Mouse (Mus musculus): ENCODE data around the gene Aldh1a1.
"Not testable (repeated sequence)": the region's sequence is repeated elsewhere in the genome, so short reads cannot be mapped to it uniquely, and the experiment has no call there.

Aldh1a1 gene

DNA sequence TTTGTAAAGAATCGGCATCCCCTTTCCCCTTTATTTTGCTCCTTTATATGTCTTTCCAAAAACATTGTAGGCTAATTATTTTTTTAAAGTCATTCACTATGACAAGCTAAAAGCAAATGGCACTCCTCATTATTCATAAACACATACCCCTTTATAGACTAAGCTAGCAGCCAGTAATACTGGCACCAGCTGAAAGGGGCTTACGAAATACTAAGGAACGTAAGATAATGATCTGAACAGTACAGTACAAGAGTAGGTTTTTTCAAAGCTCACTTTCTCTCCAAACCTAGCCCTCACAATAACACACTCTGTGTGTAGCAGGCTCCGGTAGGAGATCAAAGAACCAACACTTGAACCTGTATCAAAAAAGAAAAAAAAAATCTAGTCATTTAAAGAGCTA lies 64.7 kb downstream of the Aldh1a1 start:
- no peak for DNase-seq

DNA sequence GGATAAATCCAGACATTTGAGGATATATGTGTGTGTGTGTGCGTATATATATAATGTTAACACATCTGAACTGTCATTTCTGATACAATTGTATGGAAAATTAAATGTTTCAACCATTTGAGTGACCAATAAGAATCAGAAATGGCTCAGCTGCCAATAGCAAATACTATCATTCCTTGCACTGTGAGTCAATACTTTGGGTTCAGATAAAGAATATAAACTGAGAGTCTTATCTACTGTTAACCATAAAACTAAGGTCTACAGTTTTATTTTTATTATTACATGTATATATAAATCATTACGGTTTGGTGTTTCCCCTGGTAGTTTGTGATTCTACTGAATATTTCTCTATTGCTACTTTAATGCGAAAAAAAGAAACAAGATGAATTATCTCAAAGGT lies 65.6 kb downstream of the Aldh1a1 start:
- no peak for DNase-seq

DNA sequence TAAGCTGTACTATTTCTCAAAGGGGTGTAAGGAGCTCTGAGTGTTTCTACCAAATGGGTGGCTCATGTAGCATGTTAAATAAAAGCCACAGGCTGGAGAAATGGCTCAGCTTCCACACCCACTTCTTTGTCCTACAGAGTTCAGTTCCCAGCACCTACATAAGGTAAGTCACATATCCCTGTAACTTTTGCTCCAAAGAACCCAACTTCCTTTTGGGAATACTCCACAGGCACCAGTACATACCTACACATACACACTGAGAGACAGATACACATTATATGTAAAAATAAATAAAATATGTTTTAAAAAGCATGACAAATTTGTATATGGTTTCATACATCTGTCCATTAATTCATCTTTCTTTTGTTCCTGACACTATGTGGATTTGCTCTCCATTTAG lies 66.0 kb downstream of the Aldh1a1 start:
- no peak for DNase-seq

DNA sequence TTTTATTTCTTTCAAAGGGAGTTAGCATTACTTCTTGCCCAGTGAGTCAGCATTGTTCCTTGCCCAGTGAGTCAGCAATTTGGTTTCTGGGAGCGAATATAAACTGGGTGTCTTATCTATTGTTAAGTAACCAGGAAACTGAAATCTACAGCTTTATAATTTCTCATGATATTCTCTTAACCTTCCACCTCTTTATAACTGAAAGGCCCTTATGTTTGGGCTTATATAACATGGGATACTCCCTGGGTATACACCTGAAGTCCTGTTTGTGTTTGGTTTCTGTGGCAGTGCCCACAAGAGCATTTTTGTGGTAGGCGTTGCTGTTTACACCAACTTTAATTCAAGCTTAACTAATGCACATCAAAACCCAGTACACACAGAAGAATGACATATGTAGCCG lies 66.4 kb downstream of the Aldh1a1 start:
- no peak for DNase-seq

DNA sequence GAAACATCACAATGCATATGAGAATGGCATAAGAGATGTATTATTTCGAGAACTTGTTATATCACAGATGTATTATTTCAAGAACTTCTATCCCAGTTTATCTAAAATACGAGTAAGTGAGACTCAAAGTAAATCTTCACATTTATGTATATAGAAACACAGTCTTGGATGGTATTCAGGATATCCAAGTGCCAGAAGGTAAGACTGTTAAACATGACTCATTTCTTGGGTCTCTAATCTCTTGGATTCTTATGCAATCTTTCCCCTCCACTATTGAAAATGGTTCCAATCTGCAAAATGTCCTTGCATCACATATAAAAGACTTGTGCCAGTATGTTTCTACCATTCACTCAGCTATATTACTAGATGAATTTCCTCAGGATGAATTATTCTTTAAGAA lies 67.4 kb downstream of the Aldh1a1 start:
- no peak for DNase-seq

DNA sequence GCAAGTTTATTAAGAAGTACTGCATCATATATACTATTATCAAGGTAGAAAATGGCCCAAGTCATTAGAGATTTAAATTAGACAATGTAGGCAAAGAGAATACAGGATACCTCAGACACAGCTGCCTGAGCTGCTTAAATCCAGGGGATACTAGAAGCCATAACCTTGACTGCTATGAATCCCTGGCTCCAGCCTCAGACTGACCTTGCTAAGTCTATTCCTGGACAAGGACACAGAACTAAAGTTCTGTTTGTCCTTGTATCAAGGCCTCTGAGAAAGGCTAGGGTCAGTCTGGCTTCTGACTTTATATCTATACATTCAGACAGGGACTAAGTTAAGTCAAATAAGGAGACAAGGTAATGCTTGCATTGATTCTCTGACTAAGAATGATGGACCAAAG lies 69.9 kb downstream of the Aldh1a1 start:
- no peak for DNase-seq

DNA sequence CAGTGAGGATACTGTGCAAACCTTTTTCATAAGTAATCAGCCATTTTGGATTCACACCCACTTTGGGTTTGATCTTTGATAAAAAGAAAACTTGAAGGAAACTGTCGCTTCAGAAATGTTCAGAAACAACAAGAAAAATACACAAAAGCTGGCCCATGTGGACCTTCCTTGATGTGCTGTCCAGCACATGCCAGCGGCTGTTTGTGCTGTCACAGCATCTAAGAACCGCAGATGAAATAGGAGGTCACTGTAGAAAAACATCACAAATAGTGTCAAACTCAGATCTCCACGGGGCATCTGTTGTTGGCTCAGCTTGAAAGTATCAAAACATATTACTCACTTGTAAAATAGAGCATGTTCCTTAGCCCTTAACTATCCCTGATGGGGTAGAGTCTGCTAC lies 73.8 kb downstream of the Aldh1a1 start:
- no peak for DNase-seq

DNA sequence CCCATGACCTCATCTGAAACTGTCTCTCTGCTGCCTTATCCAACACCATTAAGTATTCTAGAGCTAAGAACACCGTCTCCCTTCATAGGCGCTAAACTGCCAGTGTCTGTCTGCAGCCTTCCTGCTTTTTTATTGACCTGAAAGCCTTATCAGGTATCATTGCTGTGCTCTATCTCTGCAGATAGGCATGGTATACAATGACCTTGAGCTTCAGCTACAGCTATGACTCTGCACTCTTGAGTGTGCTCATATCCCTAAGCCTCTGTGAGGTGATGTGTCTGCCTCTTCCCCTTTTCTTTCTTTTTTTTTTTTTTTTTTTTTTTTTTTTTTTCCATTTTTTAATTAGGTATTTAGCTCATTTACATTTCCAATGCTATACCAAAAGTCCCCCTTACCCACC lies 74.5 kb downstream of the Aldh1a1 start:
- no peak for DNase-seq

DNA sequence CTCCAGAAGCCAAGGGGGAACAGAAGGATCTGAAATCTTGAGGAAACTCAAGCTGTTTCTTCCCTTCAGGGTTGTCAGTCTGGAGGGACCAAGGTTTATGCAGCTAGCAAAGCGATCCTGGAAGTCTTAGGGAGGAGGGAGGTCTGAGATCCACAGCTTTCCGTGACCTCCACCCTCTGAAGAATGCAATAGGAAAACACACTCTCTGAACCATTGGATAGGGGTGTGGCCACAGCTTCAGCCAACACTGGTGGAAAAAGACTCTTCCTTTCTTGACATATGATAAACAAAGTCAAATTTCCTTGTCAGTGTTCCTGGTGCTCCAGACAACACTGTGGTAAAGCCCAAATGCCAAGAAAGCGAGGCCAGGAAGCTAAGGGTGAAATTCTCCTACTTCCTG lies 84.5 kb downstream of the Aldh1a1 start:
- no peak for DNase-seq

DNA sequence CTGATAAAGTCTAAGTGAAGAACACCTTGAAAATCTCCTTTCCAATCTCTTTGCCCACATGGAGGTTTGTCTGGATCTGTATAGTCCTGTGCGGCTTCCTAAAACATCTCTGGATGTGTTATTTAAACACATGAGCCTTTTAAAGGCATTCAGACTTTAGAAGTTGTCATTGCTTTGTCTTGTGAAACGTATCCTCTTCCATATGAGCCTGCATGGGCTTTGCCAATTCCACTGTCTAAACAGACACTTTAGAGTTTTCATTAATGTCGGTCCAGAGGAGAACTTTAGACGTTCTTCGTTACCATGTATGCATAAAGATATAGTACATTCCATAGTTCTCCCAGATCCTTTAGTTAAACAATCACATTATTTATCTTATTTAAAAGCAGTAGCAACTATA lies 84.9 kb downstream of the Aldh1a1 start:
- no peak for DNase-seq

DNA sequence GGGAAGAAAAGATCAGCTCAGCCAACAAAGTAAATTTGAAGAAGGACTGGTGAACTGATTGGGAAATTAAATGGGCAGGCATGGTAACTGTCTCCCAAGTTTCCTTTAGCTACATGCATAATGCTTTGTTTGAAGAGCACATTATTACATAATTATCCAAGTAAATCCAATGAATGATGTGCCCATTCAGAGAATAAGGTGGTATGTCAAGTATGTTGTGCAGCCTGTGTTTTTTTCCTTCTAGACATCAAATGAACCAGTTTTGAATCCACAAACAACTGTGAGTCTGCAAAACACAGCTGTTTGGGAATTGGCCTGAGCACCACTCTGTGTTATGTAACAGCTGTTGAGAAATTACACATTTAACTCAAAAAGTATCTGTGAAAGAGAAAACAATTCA lies 107.4 kb downstream of the Aldh1a1 start:
- DNase-seq: no peak

DNA sequence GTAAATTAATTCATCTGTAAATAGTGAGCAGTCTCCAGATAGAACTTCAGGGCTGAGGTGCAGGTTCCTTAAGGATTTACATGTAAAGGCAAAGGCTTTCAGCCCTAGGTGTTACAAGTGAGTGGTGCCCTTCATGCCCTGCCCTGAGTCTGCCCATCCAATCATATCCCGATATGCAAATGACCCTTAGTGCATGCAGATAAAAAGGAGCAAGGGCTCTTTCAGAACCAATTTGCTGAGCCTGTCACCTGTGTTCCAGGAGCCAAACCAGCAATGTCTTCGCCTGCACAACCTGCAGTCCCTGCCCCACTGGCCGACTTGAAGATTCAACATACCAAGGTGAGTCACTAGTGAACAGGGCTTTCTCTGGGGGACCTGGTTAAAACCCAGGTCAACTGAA lies 109.2 kb downstream of the Aldh1a1 start:
- DNase-seq: no peak

DNA sequence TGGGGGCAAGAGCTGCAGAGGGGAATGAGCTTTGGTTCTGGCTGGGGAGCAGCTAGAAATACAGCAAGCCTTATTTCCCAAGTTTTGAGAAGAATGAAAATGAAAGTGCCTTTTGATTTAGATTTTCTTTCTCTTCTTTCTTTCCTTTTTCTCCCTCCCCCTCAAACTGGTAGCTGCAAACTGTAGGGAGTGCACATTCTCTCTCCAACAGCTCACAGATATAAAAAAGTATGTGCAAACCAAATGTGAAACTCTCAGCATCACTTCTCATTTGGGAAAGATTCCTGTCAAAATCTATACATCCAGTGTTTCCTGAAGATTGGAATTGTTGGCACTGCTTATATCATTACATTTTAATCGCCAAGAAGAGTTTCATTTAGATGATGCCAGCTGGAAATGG lies 110.7 kb downstream of the Aldh1a1 start:
- DNase-seq: no peak

DNA sequence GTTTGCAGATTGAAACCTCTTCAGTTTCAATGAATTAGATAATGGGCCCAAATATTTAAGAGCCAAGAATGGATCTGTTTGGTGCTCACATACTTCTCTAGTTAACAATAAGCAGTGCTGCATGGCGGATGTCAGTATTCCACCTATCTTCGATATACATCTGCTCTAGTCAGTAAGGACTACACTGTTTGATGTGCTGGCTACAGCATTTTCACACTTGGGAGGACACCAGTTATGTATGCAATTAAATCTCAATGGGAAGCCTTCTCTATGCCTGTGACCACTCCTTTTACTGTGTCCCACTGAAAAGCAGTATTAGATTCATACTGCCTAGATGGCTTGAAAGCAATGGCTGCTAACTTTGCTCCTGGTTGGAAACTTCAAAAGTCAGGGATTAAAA lies 111.4 kb downstream of the Aldh1a1 start:
- DNase-seq: no peak

DNA sequence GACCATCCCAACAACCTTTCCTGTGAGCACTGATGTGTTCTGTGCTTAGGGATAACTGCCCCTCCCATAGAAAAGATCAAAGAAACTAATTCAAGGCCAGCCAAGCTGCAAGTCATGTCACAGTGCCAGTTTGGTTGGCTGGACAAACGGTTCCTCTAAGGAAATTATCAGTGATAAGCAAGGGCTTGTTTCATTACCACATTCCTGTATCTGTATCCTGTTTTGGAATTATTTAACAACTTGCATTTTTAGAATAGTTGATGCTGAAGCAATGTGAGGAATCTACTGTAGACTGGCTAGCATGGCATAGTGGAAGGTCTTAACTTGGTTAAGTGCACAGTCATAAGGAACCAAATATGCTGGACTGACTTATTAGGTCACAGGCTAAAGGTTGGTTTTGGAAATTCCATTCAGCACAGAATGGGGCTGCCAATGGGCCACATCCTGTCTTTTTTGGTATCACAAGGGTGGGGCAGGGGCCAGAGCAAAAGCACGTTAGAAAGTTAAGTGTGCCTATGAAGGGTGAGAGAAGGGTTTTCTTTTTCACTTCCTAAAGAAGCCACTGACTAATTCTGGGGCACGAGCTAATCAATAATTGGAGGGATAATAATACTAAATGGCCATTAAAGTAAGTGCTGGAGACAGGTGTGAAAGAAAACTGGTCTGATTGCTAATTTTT lies 121.9 kb downstream of the Aldh1a1 start:
- no peak for DNase-seq

DNA sequence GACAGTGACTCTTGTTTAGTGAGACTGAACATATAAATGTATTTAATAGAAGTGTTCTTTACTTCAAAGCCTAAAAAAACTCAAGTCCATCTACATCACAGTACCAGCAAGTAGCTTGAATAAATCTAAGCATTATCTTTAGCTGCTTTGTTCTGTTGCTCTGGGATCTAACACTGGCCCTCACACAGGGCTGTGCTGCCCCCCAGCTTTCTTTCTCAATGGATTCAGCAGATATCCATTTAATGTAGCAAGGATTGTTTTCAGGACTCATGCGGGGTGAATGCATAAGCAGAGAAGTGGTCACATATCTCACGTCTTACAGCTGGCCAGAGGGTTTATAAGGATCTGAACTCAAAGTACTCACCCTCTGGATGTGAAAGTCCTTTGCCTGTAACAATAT lies 129.9 kb downstream of the Aldh1a1 start:
- DNase-seq: no peak

DNA sequence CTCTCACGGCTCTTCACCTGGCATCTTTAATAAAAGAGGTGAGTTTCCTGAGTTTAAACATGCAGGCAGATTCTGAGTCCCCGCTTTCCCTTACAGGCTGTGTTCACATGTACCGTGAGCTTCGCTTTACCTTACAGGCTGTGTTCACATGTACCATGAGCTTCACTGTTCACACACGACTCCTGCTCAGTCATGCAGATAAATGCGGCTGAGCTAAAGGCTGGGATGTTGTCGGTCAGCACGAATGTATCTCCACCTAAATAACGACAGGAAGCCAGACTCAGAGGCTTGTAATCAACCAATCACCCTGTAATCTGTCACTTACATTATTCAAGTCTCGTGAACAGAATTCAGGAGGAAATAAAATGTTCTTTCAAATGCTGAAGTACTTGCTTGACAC lies 130.9 kb downstream of the Aldh1a1 start:
- DNase-seq: no peak

DNA sequence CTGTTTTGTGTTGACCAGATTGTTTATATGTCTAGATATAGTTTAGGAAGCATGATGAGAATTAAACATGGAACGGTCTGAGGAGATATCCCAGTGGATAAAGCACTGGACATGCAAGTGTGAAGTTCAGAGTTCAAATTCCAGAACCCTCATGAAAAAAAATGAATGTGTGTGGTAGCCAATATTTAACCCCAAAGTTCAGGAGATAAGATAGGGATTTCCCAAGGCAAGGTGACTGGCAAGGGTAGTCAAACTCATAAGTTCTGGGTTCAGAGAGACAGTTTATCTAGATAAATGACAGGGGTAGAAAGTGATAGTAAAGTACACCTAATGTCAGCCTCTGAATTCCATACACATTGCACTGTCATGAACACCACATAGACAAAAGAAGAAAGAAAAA lies 138.5 kb downstream of the Aldh1a1 start:
- no peak for DNase-seq

DNA sequence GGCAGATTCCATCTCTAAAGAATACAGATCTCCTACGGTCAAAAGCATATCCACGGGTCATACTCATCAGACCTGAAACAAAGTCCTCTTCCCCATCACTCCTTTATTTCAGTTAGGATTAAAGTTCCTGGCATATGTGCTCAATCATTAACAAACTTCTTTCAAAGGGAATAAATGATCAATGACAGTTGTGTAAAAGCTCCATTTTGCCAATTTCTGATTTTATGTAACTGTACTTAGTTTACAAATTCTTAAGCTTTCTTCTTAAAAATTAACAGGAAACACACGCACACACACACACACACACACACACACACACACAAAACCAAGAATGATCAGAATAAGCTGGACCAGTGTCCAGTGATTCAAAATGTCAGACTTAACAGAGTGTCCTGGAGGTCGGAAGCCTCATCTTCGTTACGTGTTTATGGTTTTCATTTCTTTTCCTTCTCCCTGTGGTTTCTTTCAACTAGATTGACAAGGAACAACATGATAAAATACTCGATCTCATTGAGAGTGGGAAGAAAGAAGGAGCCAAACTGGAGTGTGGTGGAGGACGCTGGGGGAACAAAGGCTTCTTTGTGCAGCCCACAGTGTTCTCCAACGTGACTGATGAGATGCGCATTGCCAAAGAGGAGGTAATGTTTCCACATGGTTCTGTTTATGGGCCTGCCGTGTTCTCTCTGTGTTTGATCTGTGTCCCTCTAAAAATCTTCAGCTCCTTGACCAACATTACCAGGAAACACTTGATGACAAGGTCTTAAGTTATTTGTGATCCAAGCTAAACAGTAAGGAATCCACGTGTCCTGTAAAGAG lies 141.6 kb downstream of the Aldh1a1 start:
- DNase-seq: peak; percentile 0

DNA sequence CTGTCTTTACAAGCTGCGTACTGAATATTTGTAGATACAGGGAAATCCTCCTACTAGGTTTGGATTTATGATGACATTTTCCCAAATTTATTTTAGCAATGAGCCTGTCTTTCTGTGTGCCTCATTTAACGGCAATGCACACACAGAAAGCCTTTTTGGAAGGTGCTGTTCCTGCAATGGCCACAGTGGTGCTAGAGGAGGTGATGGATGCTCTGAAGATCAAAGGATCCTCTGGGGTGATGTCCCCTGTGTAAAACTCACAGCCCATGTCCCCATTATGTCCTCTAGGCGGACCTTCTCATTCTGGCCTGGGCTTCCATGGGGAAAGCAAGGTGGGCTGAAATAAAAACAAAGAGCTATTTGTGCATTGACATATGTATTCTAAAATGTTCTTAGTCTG lies 151.8 kb downstream of the Aldh1a1 start:
- DNase-seq: no peak

DNA sequence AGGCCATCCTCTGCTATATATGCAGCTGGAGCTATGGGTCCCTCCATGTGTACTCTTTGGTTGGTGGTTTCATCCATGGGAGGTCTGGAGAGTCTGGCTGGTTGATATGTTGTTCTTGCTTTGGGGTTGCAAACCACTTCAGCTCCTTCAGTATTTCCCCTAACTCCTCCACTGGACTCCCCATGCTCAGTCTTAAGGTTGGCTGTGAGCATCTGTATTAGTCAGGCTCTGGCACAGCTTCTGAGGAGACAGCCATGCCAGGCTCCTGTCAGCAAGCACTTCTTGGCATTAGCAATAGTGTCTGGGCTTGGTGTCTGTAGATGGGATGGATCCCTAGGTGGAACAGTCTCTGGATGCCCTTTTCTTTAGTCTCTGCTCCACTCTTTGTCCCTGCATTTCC lies 155.0 kb downstream of the Aldh1a1 start:
- not testable (repeated sequence) for DNase-seq

DNA sequence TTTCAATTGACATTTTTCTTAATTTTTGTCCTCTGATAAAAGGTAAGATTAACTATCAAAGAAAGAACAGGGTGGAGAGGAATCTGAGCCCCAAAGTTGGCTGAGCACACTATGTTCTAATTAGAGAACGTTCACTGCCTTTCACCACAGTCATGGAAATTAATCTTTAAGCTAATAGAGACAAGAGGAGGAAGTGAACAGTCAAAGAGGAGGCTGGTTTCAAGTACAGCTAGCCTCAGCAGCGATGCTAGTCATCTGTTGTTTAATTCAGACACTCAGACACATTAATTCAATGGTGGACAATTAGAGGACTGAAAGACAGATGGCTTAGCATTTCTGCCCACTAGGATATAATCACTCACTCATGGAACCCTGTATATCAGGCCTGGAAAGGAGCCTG lies 157.5 kb downstream of the Aldh1a1 start:
- no peak for DNase-seq

DNA sequence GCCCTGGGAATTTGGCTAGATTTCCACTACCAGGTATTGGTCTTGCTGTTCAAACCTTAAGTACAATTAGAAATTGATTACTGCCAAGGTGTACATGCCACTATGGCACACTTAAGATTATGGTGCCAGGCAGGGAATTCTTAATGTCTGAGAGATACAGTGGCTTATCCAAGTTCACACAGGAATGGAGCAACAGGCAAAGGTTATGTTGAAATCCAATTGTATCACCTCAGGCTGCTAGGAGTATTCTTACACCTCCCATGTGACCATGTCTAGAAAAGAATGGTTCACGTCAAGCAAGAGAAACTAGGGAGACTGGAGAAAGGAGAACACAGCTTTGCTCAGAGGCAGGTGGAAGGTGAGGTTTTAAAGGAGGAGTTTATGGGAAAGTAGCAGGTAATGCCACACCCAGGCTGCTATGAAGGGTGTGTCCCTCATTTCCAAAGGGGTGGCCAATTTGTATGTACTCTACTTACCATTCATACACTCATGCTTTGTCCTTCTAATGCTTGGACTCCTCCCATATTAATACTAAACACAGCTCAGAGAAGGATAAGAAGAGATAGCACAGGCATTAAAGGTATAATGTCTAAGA lies 160.7 kb downstream of the Aldh1a1 start:
- DNase-seq: no peak

DNA sequence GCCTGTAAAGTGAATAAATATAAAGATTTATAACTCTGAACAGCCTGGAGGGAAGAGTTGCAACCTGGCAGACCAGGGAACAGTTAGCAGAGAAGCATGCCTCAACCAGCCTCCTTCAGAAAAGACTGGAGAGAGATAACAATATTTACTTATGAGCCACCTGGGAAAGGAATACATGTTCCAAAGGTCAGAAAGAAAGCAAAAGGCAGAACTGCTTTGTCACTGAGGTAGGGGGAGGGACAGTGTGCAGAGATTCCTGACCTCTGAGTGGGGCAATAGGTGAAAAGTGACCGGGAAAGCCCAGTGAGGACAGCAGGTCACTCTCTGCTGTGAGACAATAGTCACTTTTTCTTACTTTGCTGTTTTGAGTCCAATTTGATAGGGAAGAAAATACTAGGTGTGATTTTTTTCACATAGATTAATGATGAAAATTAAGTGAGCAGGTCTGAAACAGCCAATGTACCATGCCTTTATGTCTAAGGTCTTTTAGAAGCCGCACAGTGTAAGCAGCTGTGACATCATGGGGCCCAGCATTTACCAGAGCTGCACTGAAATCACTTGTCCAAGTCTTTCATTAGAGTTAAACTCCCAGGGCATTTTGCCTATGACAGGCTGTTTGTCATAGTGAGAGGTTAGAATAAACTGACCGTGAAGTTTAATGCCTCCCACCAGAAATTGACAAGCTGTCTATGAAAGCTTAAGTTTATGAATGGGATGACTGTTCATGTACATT lies 161.8 kb downstream of the Aldh1a1 start:
- no peak for DNase-seq
